Mouse (Mus musculus) CH12.LX (cell line): Measurements from ENCODE around the gene Ptprg. TPM values are rescaled to one million over a fixed set of nuclear protein-coding genes. Genes with fewer than 3 reads are reported as not detected.

Experiments used
- DNase-seq: peaks from one replicate; pipeline ENCODE4 v3.0.0-alpha.2; 2013; ENCODE audit errors: extremely low read depth
- H3K27ac ChIP-seq: 2 replicates; pipeline ENCODE4 v1.5.1; 2012; ENCODE audit warnings: low read depth, mild to moderate bottlenecking, control low read depth, moderate library complexity; ENCODE audit not compliant: insufficient read depth
- H3K27me3 ChIP-seq: replicated peaks from 2 replicates; pipeline ENCODE3; 2012; ENCODE audit warnings: inconsistent platforms
- H3K36me3 ChIP-seq, 2 experiments: replicated peaks in 1 of 2; 2 replicates each; pipeline versions ENCODE3 to v1.6.1; 2012; ENCODE audit warnings: inconsistent platforms in 1 of 2, low read length in 1 of 2, mild to moderate bottlenecking in 1 of 2, mixed read lengths in 1 of 2, moderate library complexity in 1 of 2; ENCODE audit not compliant: control insufficient read depth in 1 of 2, insufficient read depth in 1 of 2
- H3K4me1 ChIP-seq, 2 experiments: 2 replicates each; pipeline ENCODE4 v1.6.1; 2012; ENCODE audit warnings: inconsistent platforms in 1 of 2, moderate library complexity in 1 of 2; ENCODE audit not compliant: insufficient read depth in 2 of 2, control insufficient read depth in 1 of 2
- H3K4me2 ChIP-seq: 2 replicates; pipeline ENCODE4 v1.6.1; 2012; ENCODE audit warnings: low read depth, mild to moderate bottlenecking, control low read depth; ENCODE audit not compliant: poor library complexity, insufficient read depth, severe bottlenecking
- H3K4me3 ChIP-seq, 3 experiments: fragments of 150-350 bp in 1 of 3; sonication (generic) in 1 of 3; replicated peaks in 1 of 3; 2 replicates each; pipeline versions ENCODE3 to v1.5.1; 2011 to 2012; ENCODE audit warnings: low read depth in 2 of 3, low read length in 2 of 3, mild to moderate bottlenecking in 2 of 3, moderate library complexity in 2 of 3, control low read depth in 1 of 3, improper control_type of control experiment in 1 of 3, inconsistent platforms in 1 of 3, mixed read lengths in 1 of 3; ENCODE audit not compliant: poor library complexity in 1 of 3
- H3K79me2 ChIP-seq: replicated peaks from 2 replicates; pipeline ENCODE4 v1.6.1; 2012; ENCODE audit warnings: mild to moderate bottlenecking, moderate library complexity; ENCODE audit not compliant: control insufficient read depth, poor library complexity, insufficient read depth, severe bottlenecking; ENCODE audit errors: extremely low read depth
- H3K9ac ChIP-seq: 2 replicates; pipeline ENCODE4 v1.6.1; 2012; ENCODE audit warnings: low read depth, mild to moderate bottlenecking, control low read depth, moderate library complexity; ENCODE audit not compliant: insufficient read depth
- H3K9me3 ChIP-seq: replicated peaks from 2 replicates; pipeline ENCODE3; 2012; ENCODE audit warnings: low read length, inconsistent platforms, mixed read lengths
- CHD1 ChIP-seq: IDR thresholded peaks from 2 replicates; pipeline ENCODE4 v1.6.1; 2012; ENCODE audit warnings: low read depth, low read length, improper control_type of control experiment, inconsistent platforms
- CTCF ChIP-seq, 2 experiments: IDR thresholded peaks in 1 of 2; conservative IDR thresholded peaks in 1 of 2; 2 replicates each; pipeline ENCODE4 v1.5.1; 2011 to 2012; ENCODE audit warnings: low read depth in 2 of 2, low read length in 2 of 2, improper control_type of control experiment in 1 of 2, inconsistent platforms in 1 of 2, mild to moderate bottlenecking in 1 of 2, moderate library complexity in 1 of 2
- EP300 ChIP-seq: IDR thresholded peaks from 2 replicates; pipeline ENCODE4 v1.6.1; 2011; ENCODE audit warnings: low read length, improper control_type of control experiment
- ETS1 ChIP-seq: conservative IDR thresholded peaks from 2 replicates; pipeline ENCODE4 v1.6.1; 2012; ENCODE audit warnings: low read depth, mild to moderate bottlenecking, inconsistent platforms, low read length, improper control_type of control experiment, moderate library complexity
- JUN ChIP-seq: IDR thresholded peaks from 2 replicates; pipeline ENCODE4 v1.6.1; 2011; ENCODE audit warnings: low read depth, mild to moderate bottlenecking, low read length, improper control_type of control experiment, moderate library complexity; ENCODE audit not compliant: insufficient read depth
- JUND ChIP-seq: conservative IDR thresholded peaks from 2 replicates; pipeline ENCODE4 v1.6.1; 2011; ENCODE audit warnings: low read depth, low read length, improper control_type of control experiment
- KAT2A ChIP-seq: IDR thresholded peaks from 2 replicates; pipeline ENCODE4 v1.6.1; 2012; ENCODE audit warnings: low read length, improper control_type of control experiment, inconsistent platforms; ENCODE audit not compliant: insufficient replicate concordance
- MAFK ChIP-seq: IDR thresholded peaks from 2 replicates; pipeline ENCODE4 v1.6.1; 2011; ENCODE audit warnings: low read length, improper control_type of control experiment; ENCODE audit not compliant: insufficient replicate concordance
- MEF2A ChIP-seq: IDR thresholded peaks from 2 replicates; pipeline ENCODE4 v1.6.1; 2014; ENCODE audit warnings: low read depth, mild to moderate bottlenecking, inconsistent platforms, low read length, improper control_type of control experiment, borderline replicate concordance
- MXI1 ChIP-seq: IDR thresholded peaks from 2 replicates; pipeline ENCODE4 v1.6.1; 2011; ENCODE audit warnings: mild to moderate bottlenecking, low read depth, low read length, improper control_type of control experiment
- NELFE ChIP-seq: IDR thresholded peaks from 2 replicates; pipeline ENCODE4 v1.6.1; 2011; ENCODE audit warnings: low read depth, low read length, improper control_type of control experiment
- PAX5 ChIP-seq: IDR thresholded peaks from 2 replicates; pipeline ENCODE4 v1.6.1; 2012; ENCODE audit warnings: low read length, inconsistent platforms, mixed read lengths
- POLR2A ChIP-seq: IDR thresholded peaks from 2 replicates; pipeline ENCODE4 v1.6.1; 2011; ENCODE audit warnings: low read depth, mild to moderate bottlenecking, improper control_type of control experiment, low read length
- POLR2AphosphoS2 ChIP-seq: IDR thresholded peaks from 2 replicates; pipeline ENCODE4 v1.6.1; 2011; ENCODE audit warnings: low read depth, low read length, improper control_type of control experiment
- RAD21 ChIP-seq: IDR thresholded peaks from 2 replicates; pipeline ENCODE4 v1.6.1; 2011; ENCODE audit warnings: low read depth, mild to moderate bottlenecking, low read length, improper control_type of control experiment, moderate library complexity
- RCOR1 ChIP-seq: conservative IDR thresholded peaks from 2 replicates; pipeline ENCODE4 v1.6.1; 2012; ENCODE audit warnings: low read depth, mild to moderate bottlenecking, inconsistent platforms, low read length, improper control_type of control experiment
- SIN3A ChIP-seq: IDR thresholded peaks from 2 replicates; pipeline ENCODE4 v1.6.1; 2012; ENCODE audit warnings: low read length, improper control_type of control experiment, inconsistent platforms
- SMC3 ChIP-seq: IDR thresholded peaks from 2 replicates; pipeline ENCODE4 v1.6.1; 2011; ENCODE audit warnings: low read depth, low read length, improper control_type of control experiment
- TCF12 ChIP-seq: IDR thresholded peaks from 2 replicates; pipeline ENCODE4 v1.6.1; 2014; ENCODE audit warnings: low read depth, mild to moderate bottlenecking, inconsistent platforms, low read length, improper control_type of control experiment
- UBTF ChIP-seq: IDR thresholded peaks from 2 replicates; pipeline ENCODE4 v1.6.1; 2012; ENCODE audit warnings: low read depth, mild to moderate bottlenecking, inconsistent platforms, low read length, improper control_type of control experiment, moderate library complexity
- USF2 ChIP-seq: conservative IDR thresholded peaks from 2 replicates; pipeline ENCODE4 v1.6.1; 2011; ENCODE audit warnings: low read depth, low read length, improper control_type of control experiment
- ZKSCAN1 ChIP-seq: IDR thresholded peaks from 2 replicates; pipeline ENCODE4 v1.6.1; 2012; ENCODE audit warnings: low read depth, inconsistent platforms, low read length, improper control_type of control experiment, borderline replicate concordance
- ZMIZ1 ChIP-seq: IDR thresholded peaks from 2 replicates; pipeline ENCODE4 v1.6.1; 2012; ENCODE audit warnings: low read depth, mild to moderate bottlenecking, inconsistent platforms, low read length, improper control_type of control experiment
- dilution Hi-C: fragments of 300-500 bp; cut with MboI; formaldehyde crosslinking; loops from 2 replicates; pipeline ENCODE4 v1.14.3; 2020; ENCODE audit warnings: low sequenced_read_pairs; ENCODE audit not compliant: extremely low pct_unique_long_range_greater_than_20kb, extremely low pct_ligation_motif_present
- in situ Hi-C: fragments of 300-500 bp; cut with MboI; formaldehyde crosslinking; loops from 3 replicates; pipeline ENCODE4 v1.14.3; 2019; ENCODE audit warnings: low sequenced_read_pairs, low pct_ligation_motif_present, low pct_unique_long_range_greater_than_20kb, mixed read lengths
- polyA plus RNA-seq: library from polyadenylated mRNA; unstranded; fragments of >175 nt; gene quantifications from 2 replicates; pipeline ENCODE4 v1.2.1, GENCODE M21; 2012; ENCODE audit warnings: low read depth; ENCODE audit not compliant: insufficient read length
- total RNA-seq, 2 experiments: library from RNA; depleted of rRNA; stranded (reverse); fragments of 300-350 nt in 1 of 2; fragments of >200 nt in 1 of 2; gene quantifications; 2 replicates each; pipeline ENCODE4 v1.2.3; 2012 to 2014

Gene Ptprg
- total and polyA plus RNA-seq, 3 experiments, result 0.08 TPM; not detected in 2

GRCm38 (mm10) chr14:11699654-11700053 is 146.3 kb downstream of the Ptprg start:
- dilution Hi-C loops, result no loop called here
- no peak for DNase-seq
- no peaks in the 10 kb centered on the region for H3K27me3 ChIP-seq
- H3K79me2 ChIP-seq, result no peaks in the 10 kb centered on the region
- H3K4me3 ChIP-seq, result no peak overlapping the region
- H3K9me3 ChIP-seq, result peaks cover 72% of the 10 kb centered on the region
- no peaks in the 10 kb centered on the region for H3K36me3 ChIP-seq
- H3K9ac ChIP-seq, result no peak overlapping the region
- no peak overlapping the region for H3K27ac ChIP-seq
- H3K4me1 ChIP-seq, result no peaks in the 10 kb centered on the region
- in situ Hi-C loops, result no loop called here
- H3K4me2 ChIP-seq, result no peak overlapping the region
- TF ChIP-seq SMC3 (no peak), POLR2A (no peak), CTCF (conservative IDR thresholded peaks at IDR 0.05 in 1 of 2, IDR thresholded peaks at IDR 0.05 in 1 of 2; ENCODE audit: low read depth in 2 of 2, low read length in 2 of 2) (no peak), RAD21 (no peak), ZMIZ1 (no peak), MEF2A (no peak), MAFK (no peak), ZKSCAN1 (no peak), ETS1 (no peak)

GRCm38 (mm10) chr14:11701516-11702249 is 148.4 kb downstream of the Ptprg start:
- dilution Hi-C loops, result no loop called here
- H3K9ac ChIP-seq, result no peak overlapping the region
- H3K79me2 ChIP-seq, result no peaks in the 10 kb centered on the region
- H3K27me3 ChIP-seq, result no peaks in the 10 kb centered on the region
- no peak overlapping the region for H3K4me2 ChIP-seq
- H3K9me3 ChIP-seq, result peaks cover 73% of the 10 kb centered on the region
- H3K4me3 ChIP-seq, result no peak overlapping the region
- TF ChIP-seq MXI1, result no peak
- TF ChIP-seq SIN3A, result no peak
- no peak for TF ChIP-seq CTCF (conservative IDR thresholded peaks at IDR 0.05 in 1 of 2, IDR thresholded peaks at IDR 0.05 in 1 of 2; ENCODE audit: low read depth in 2 of 2, low read length in 2 of 2)
- no peak for TF ChIP-seq JUN
- no peak for TF ChIP-seq NELFE
- no peak for TF ChIP-seq RAD21
- TF ChIP-seq CHD1, result no peak
- no peak for TF ChIP-seq KAT2A
- TF ChIP-seq UBTF, result no peak
- TF ChIP-seq PAX5, result no peak
- TF ChIP-seq RCOR1, result no peak
- TF ChIP-seq JUND, result no peak
- TF ChIP-seq EP300, result no peak
- TF ChIP-seq USF2, result no peak
- TF ChIP-seq TCF12, result no peak
- no peak for TF ChIP-seq POLR2AphosphoS2
- H3K27ac ChIP-seq, result no peak overlapping the region
- H3K36me3 ChIP-seq, result no peaks in the 10 kb centered on the region
- no peaks in the 10 kb centered on the region for H3K4me1 ChIP-seq
- in situ Hi-C loops, result no loop called here
- no peak for DNase-seq
